Mouse (Mus musculus) lung, postnatal 0 days (tissue): ENCODE measurements around the gene Pold3.

Experiments
- CTCF ChIP-seq: IDR thresholded peaks from 2 replicates; pipeline ENCODE4 v1.5.1; 2016; ENCODE audit warnings: antibody characterized with exemption, mild to moderate bottlenecking
- EP300 ChIP-seq: IDR thresholded peaks from 2 replicates; pipeline ENCODE4 v1.6.1; 2016; ENCODE audit warnings: antibody characterized with exemption, mild to moderate bottlenecking, control low read depth

- TF ChIP-seq CTCF (peak; percentile 80), EP300 (no peak)
Measured at GRCm38 (mm10) chr7:100123486-100123885, 2.1 kb upstream of the Pold3 start.
